26 mouse cellular contexts compared by ENCODE assay signal in the genomic region with DNA sequence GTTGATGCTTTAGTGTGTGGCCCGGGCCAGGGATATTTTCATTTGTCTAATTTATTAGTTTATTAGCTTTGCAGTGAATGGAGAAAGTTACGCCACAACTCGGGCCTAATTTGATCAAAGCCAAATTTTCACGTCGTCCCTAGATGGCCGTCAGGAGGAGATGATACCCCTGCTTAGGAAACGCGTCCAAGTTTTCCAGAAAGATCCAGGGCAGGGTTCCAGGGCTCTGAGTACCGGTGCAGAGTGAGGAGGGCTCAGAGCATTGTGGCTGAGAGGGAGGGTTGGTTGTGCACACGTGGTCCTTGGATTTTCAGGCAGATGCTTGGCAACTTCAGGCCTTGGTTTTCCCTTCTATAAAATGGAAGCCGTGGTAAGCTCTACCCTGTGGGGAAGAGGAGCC.
"Had no signal": no experiment of that assay in that cellular context is flagged by ENCODE, and none has a peak within 500 bp of the region (broad histone marks: within the 10 kb centered on the region; RNA-seq: fewer than 3 reads in every experiment).

No protein-coding gene starts in this region.

- H3K36me3 ChIP-seq: heart, embryonic 10.5 days; heart, embryonic 12.5 days; hindbrain, embryonic 10.5 days; hindbrain, embryonic 12.5 days; intestine, embryonic 15.5 days; limb, embryonic 13.5 days; liver, embryonic 13.5 days had no signal

- H3K4me2 ChIP-seq: heart, embryonic 12.5 days; hindbrain, embryonic 12.5 days; hindbrain, embryonic 14.5 days; intestine, embryonic 15.5 days; limb, embryonic 13.5 days; liver, embryonic 11.5 days; liver, embryonic 13.5 days had no signal

- H3K9me3 ChIP-seq: heart, embryonic 10.5 days; heart, embryonic 12.5 days; hindbrain, embryonic 10.5 days; hindbrain, embryonic 12.5 days; intestine, embryonic 15.5 days; limb, embryonic 13.5 days; liver, embryonic 13.5 days had no signal

- ATAC-seq: hindbrain, embryonic 16.5 days; inflammation-experienced regulatory T-cells, adult 6 months; intestine, embryonic 15.5 days; intestine, postnatal 0 days had no signal

- H3K27me3 ChIP-seq: intestine, embryonic 15.5 days; liver, embryonic 13.5 days had no signal

- H3K4me1 ChIP-seq: heart, embryonic 10.5 days; heart, embryonic 12.5 days; hindbrain, embryonic 10.5 days; intestine, embryonic 15.5 days; liver, embryonic 13.5 days had no signal

- DNase-seq: gastrocnemius, postnatal 10 days; gastrocnemius, postnatal 25 days; heart, adult 18-20 months; heart, postnatal 10 days; heart, postnatal 4 days; kidney, adult 18-20 months; kidney, adult 8-10 months; kidney, postnatal 10 days; kidney, postnatal 25 days; kidney, postnatal 4 days; liver; liver, embryonic 13.5 days had no signal

- H3K4me3 ChIP-seq: gastrocnemius, adult 2 months; heart, embryonic 10.5 days; heart, embryonic 12.5 days; hindbrain, embryonic 10.5 days; hindbrain, embryonic 12.5 days; intestine, embryonic 15.5 days; layer of hippocampus, adult 2 months; left cerebral cortex, adult 2 months; limb, embryonic 13.5 days; liver, embryonic 13.5 days had no signal

- H3K9ac ChIP-seq: heart, embryonic 12.5 days; hindbrain, embryonic 12.5 days; hindbrain, embryonic 14.5 days; intestine, embryonic 15.5 days; limb, embryonic 13.5 days; liver, embryonic 13.5 days had no signal

- H3K27ac ChIP-seq: gastrocnemius, adult 2 months; heart, embryonic 10.5 days; hindbrain, embryonic 10.5 days; hindbrain, embryonic 12.5 days; hindbrain, embryonic 14.5 days; intestine, embryonic 15.5 days; layer of hippocampus, adult 2 months; left cerebral cortex, adult 2 months; limb, embryonic 13.5 days; liver, embryonic 13.5 days had no signal
